ENCODE assay signal across 12 mouse cellular contexts in genomic region chr12:73408614-73409013, GRCm38 (mm10).
A peak's percentile ranks its signal among the peaks of the same experiment; 100 is the strongest.
DNase-seq lines count a peak whose midpoint lies in the region; ATAC-seq and TF ChIP-seq lines count a peak whose summit lies in the region.
"Had no signal": no experiment of that assay in that cellular context is flagged by ENCODE, and none has a peak within 500 bp of the region (broad histone marks: within the 10 kb centered on the region; RNA-seq: fewer than 3 reads in every experiment).

No protein-coding gene starts in this region.

- no peaks in the 10 kb centered on the region for H3K36me3 ChIP-seq in hindbrain, postnatal 0 days (ENCODE audit: insufficient read depth, low read length)
- no peaks in the 10 kb centered on the region for H3K36me3 ChIP-seq in hindbrain, embryonic 11.5 days (ENCODE audit: control insufficient read depth, insufficient read depth, low read length)
- H3K36me3 ChIP-seq in lung, postnatal 0 days (ENCODE audit: insufficient read depth, low read length), result no peaks in the 10 kb centered on the region
- H3K36me3 ChIP-seq: liver, embryonic 15.5 days had no signal

- H3K4me2 ChIP-seq in hindbrain, postnatal 0 days (ENCODE audit: low read depth, low read length), result no peak overlapping the region
- no peak overlapping the region for H3K4me2 ChIP-seq in hindbrain, embryonic 11.5 days (replicated peaks; ENCODE audit: low read depth, low read length)
- no peak overlapping the region for H3K4me2 ChIP-seq in lung, postnatal 0 days (replicated peaks; ENCODE audit: low read depth, low read length)
- H3K4me2 ChIP-seq: forebrain, embryonic 13.5 days; liver, embryonic 15.5 days had no signal

- ATAC-seq in hindbrain, postnatal 0 days, result 0 out of 2 replicates have a peak, but pooled peaks have one; percentile 18
- ATAC-seq in hindbrain, embryonic 11.5 days (ENCODE audit: low FRiP score), result no peak
- ATAC-seq in lung, postnatal 0 days, result no peak
- ATAC-seq: forebrain, embryonic 13.5 days; intestine, postnatal 0 days; midbrain, embryonic 16.5 days had no signal

- H3K27me3 ChIP-seq in hindbrain, postnatal 0 days (ENCODE audit: insufficient read depth, low read length), result no peaks in the 10 kb centered on the region
- H3K27me3 ChIP-seq in hindbrain, embryonic 11.5 days (ENCODE audit: control insufficient read depth, insufficient read depth, low read length), result no peaks in the 10 kb centered on the region
- H3K27me3 ChIP-seq in lung, postnatal 0 days (replicated peaks; ENCODE audit: insufficient read depth, low read length), result no peaks in the 10 kb centered on the region
- H3K27me3 ChIP-seq: forebrain, embryonic 13.5 days; liver, embryonic 15.5 days had no signal

- no peaks in the 10 kb centered on the region for H3K9me3 ChIP-seq in hindbrain, postnatal 0 days (ENCODE audit: low read length)
- H3K9me3 ChIP-seq in hindbrain, embryonic 11.5 days (ENCODE audit: control insufficient read depth, low read length), result no peaks in the 10 kb centered on the region
- H3K9me3 ChIP-seq in lung, postnatal 0 days (ENCODE audit: low read length), result no peaks in the 10 kb centered on the region
- H3K9me3 ChIP-seq: forebrain, embryonic 13.5 days; liver, embryonic 15.5 days had no signal

- no peak for TF ChIP-seq EP300 in lung, postnatal 0 days (IDR thresholded peaks at IDR 0.05)

- H3K27ac ChIP-seq in hindbrain, postnatal 0 days, result no peak overlapping the region
- H3K27ac ChIP-seq in hindbrain, embryonic 11.5 days (ENCODE audit: low read depth, low read length), result no peak overlapping the region
- H3K27ac ChIP-seq in lung, postnatal 0 days (ENCODE audit: low read length), result no peak overlapping the region
- H3K27ac ChIP-seq: forebrain, embryonic 13.5 days; liver, embryonic 15.5 days had no signal

- no peak overlapping the region for H3K9ac ChIP-seq in hindbrain, postnatal 0 days (replicated peaks; ENCODE audit: low read length)
- no peak overlapping the region for H3K9ac ChIP-seq in hindbrain, embryonic 11.5 days (ENCODE audit: low read depth, low read length)
- no peak overlapping the region for H3K9ac ChIP-seq in lung, postnatal 0 days (replicated peaks; ENCODE audit: low read depth)
- H3K9ac ChIP-seq: forebrain, embryonic 13.5 days; liver, embryonic 15.5 days had no signal

- TF ChIP-seq CTCF in hindbrain, postnatal 0 days (IDR thresholded peaks at IDR 0.05; ENCODE audit: low read depth), result no peak
- no peak for TF ChIP-seq CTCF in lung, postnatal 0 days (IDR thresholded peaks at IDR 0.05)

- peaks cover 13% of the 10 kb centered on the region for H3K4me1 ChIP-seq in hindbrain, postnatal 0 days (ENCODE audit: insufficient read depth, low read length)
- H3K4me1 ChIP-seq in hindbrain, embryonic 11.5 days (replicated peaks; ENCODE audit: control insufficient read depth, insufficient read depth, low read length), result no peaks in the 10 kb centered on the region
- no peaks in the 10 kb centered on the region for H3K4me1 ChIP-seq in lung, postnatal 0 days (ENCODE audit: insufficient read depth, low read depth, low read length)
- H3K4me1 ChIP-seq: liver, embryonic 15.5 days had no signal

- no peak overlapping the region for H3K4me3 ChIP-seq in hindbrain, postnatal 0 days (ENCODE audit: low read length)
- no peak overlapping the region for H3K4me3 ChIP-seq in hindbrain, embryonic 11.5 days (ENCODE audit: low read depth, low read length)
- no peak overlapping the region for H3K4me3 ChIP-seq in lung, postnatal 0 days (ENCODE audit: low read depth, low read length)
- H3K4me3 ChIP-seq: forebrain, embryonic 13.5 days; liver, embryonic 15.5 days had no signal

- 65% methylated on average over 7 of the region's 7 CpGs for WGBS in hindbrain, postnatal 0 days
- WGBS in hindbrain, embryonic 11.5 days, result 81% methylated on average over 7 of the region's 7 CpGs
- WGBS in lung, postnatal 0 days, result 64% methylated on average over 7 of the region's 7 CpGs

- intact Hi-C loops in heart, postnatal 14 days (cut with DNase I), result loop anchor here (5.0 kb wide), 1 partner anchor 121 kb away; the partner anchor contains the start of genes Slc38a6 and Trmt5

- DNase-seq in hindbrain, postnatal 0 days (ENCODE audit: low spot score), result peak; percentile 45
- no peak for DNase-seq in hindbrain, embryonic 11.5 days (ENCODE audit: low spot score)
- peak; percentile 81 for DNase-seq in NIH3T3 (ENCODE audit: low read depth)
- peak; percentile 94 for DNase-seq in gastrocnemius, adult 18-20 months (ENCODE audit: low spot score)
- DNase-seq in heart, postnatal 14 days, result peak; percentile 79 to 85
- DNase-seq in lung, postnatal 0 days (ENCODE audit: low spot score), result no peak
- DNase-seq in spleen, postnatal 14 days (ENCODE audit: low spot score in 2 of 2), result no peak
- no peak for DNase-seq in spleen, adult 12 weeks (ENCODE audit: low spot score)

Comparison
In these comparisons a context has a peak if more than half of its experiments do, and no peak if none do; other contexts are left out.
1. DNase-seq: peak in hindbrain, postnatal 0 days (single experiment), NIH3T3 (single experiment), gastrocnemius, adult 18-20 months (single experiment) and heart, postnatal 14 days (2 of 2); none in hindbrain, embryonic 11.5 days (single experiment), lung, postnatal 0 days (single experiment), spleen, postnatal 14 days (0 of 2) and spleen, adult 12 weeks (single experiment).